Mouse (Mus musculus): ENCODE results near the gene Lpin3. TPM values are rescaled to one million over a fixed set of nuclear protein-coding genes. Genes with fewer than 3 reads are reported as not detected.

Gene Lpin3
- polyA plus RNA-seq, 1 experiment from 2014 or later: 16.5 TPM

GRCm38 (mm10) chr2:160910633-160911032 lies 30.2 kb downstream of the Lpin3 start:
- 71% methylated on average over 5 of the region's 5 CpGs for WGBS
- no peak overlapping the region for H3K4me3 ChIP-seq (ENCODE audit: low read depth, low read length)
- ATAC-seq: no peak
- no peak overlapping the region for H3K9ac ChIP-seq (ENCODE audit: low read depth, low read length)
- no peaks in the 10 kb centered on the region for H3K9me3 ChIP-seq (ENCODE audit: control insufficient read depth)
- H3K4me2 ChIP-seq (replicated peaks; ENCODE audit: low read depth): no peak overlapping the region
- no peak for TF ChIP-seq CTCF (IDR thresholded peaks at IDR 0.05; ENCODE audit: low read depth)
- H3K27ac ChIP-seq (ENCODE audit: low read depth, low read length): no peak overlapping the region
- H3K4me1 ChIP-seq (replicated peaks; ENCODE audit: control insufficient read depth, insufficient read depth, low read length): no peaks in the 10 kb centered on the region
- no peaks in the 10 kb centered on the region; the same call in 1 of the 2 replicates for H3K36me3 ChIP-seq (ENCODE audit: control insufficient read depth, insufficient read depth)
- H3K27me3 ChIP-seq (replicated peaks; ENCODE audit: control insufficient read depth, insufficient read depth, low read length): peaks cover 16% of the 10 kb centered on the region

GRCm38 (mm10) chr2:160911558-160912201 lies 31.2 kb downstream of the Lpin3 start:
- H3K27ac ChIP-seq (ENCODE audit: low read depth, low read length): peak overlapping the region; percentile 41; the same call in 1 of the 2 replicates
- H3K4me1 ChIP-seq (replicated peaks; ENCODE audit: control insufficient read depth, insufficient read depth, low read length): no peaks in the 10 kb centered on the region
- H3K9me3 ChIP-seq (ENCODE audit: control insufficient read depth): no peaks in the 10 kb centered on the region
- peak overlapping the region; percentile 46; the same call in 1 of the 2 replicates for H3K9ac ChIP-seq (ENCODE audit: low read depth, low read length)
- H3K4me3 ChIP-seq (ENCODE audit: low read depth, low read length): peak overlapping the region; percentile 46
- ATAC-seq: no peak; the same call in 1 of the 2 replicates
- peak overlapping the region; percentile 78 for H3K4me2 ChIP-seq (replicated peaks; ENCODE audit: low read depth)
- WGBS: 1% methylated on average over 64 of the region's 64 CpGs
- no peaks in the 10 kb centered on the region for H3K36me3 ChIP-seq (ENCODE audit: control insufficient read depth, insufficient read depth)
- no peak for TF ChIP-seq CTCF (IDR thresholded peaks at IDR 0.05; ENCODE audit: low read depth)
- peaks cover 16% of the 10 kb centered on the region for H3K27me3 ChIP-seq (replicated peaks; ENCODE audit: control insufficient read depth, insufficient read depth, low read length)

GRCm38 (mm10) chr2:160912231-160912671 lies 31.8 kb downstream of the Lpin3 start, which contains the start of gene Emilin3:
TSS of gene Emilin3 (minus strand) at chr2:160912328.
- Histone ChIP-seq H3K27me3 (replicated peaks; ENCODE audit: control insufficient read depth, insufficient read depth, low read length) (peaks cover 16% of the 10 kb centered on the region), H3K9me3 (ENCODE audit: control insufficient read depth) (no peaks in the 10 kb centered on the region), H3K9ac (ENCODE audit: low read depth, low read length) (peak within 1 kb of the TSS; percentile 46; the same call in 1 of the 2 replicates), H3K4me3 (ENCODE audit: low read depth, low read length) (peak within 1 kb of the TSS; percentile 46), H3K36me3 (ENCODE audit: control insufficient read depth, insufficient read depth) (no peaks in the 10 kb centered on the region), H3K4me2 (replicated peaks; ENCODE audit: low read depth) (peak within 1 kb of the TSS; percentile 78), H3K27ac (ENCODE audit: low read depth, low read length) (peak within 1 kb of the TSS; percentile 41; the same call in 1 of the 2 replicates), H3K4me1 (replicated peaks; ENCODE audit: control insufficient read depth, insufficient read depth, low read length) (no peaks in the 10 kb centered on the region)
- TF ChIP-seq CTCF (IDR thresholded peaks at IDR 0.05; ENCODE audit: low read depth): no peak
- ATAC-seq: no peak
- 1% methylated on average over 37 of the region's 46 CpGs for WGBS

GRCm38 (mm10) chr2:160914656-160915055 lies 34.2 kb downstream of the Lpin3 start:
- no peak for ATAC-seq
- Histone ChIP-seq H3K4me3 (ENCODE audit: low read depth, low read length) (no peak overlapping the region), H3K27me3 (replicated peaks; ENCODE audit: control insufficient read depth, insufficient read depth, low read length) (peaks cover 16% of the 10 kb centered on the region), H3K9me3 (ENCODE audit: control insufficient read depth) (no peaks in the 10 kb centered on the region), H3K4me1 (replicated peaks; ENCODE audit: control insufficient read depth, insufficient read depth, low read length) (no peaks in the 10 kb centered on the region), H3K9ac (ENCODE audit: low read depth, low read length) (no peak overlapping the region), H3K36me3 (ENCODE audit: control insufficient read depth, insufficient read depth) (no peaks in the 10 kb centered on the region), H3K27ac (ENCODE audit: low read depth, low read length) (no peak overlapping the region), H3K4me2 (replicated peaks; ENCODE audit: low read depth) (no peak overlapping the region)
- WGBS: 66% methylated on average over 9 of the region's 9 CpGs
- TF ChIP-seq CTCF (IDR thresholded peaks at IDR 0.05; ENCODE audit: low read depth): no peak

- no peak overlapping the region for H3K9ac ChIP-seq (ENCODE audit: low read depth, low read length)
- H3K4me1 ChIP-seq (replicated peaks; ENCODE audit: control insufficient read depth, insufficient read depth, low read length): no peaks in the 10 kb centered on the region
- peaks cover 14% of the 10 kb centered on the region for H3K27me3 ChIP-seq (replicated peaks; ENCODE audit: control insufficient read depth, insufficient read depth, low read length)
- no peak overlapping the region for H3K4me2 ChIP-seq (replicated peaks; ENCODE audit: low read depth)
- no peaks in the 10 kb centered on the region for H3K36me3 ChIP-seq (ENCODE audit: control insufficient read depth, insufficient read depth)
- no peak overlapping the region for H3K4me3 ChIP-seq (ENCODE audit: low read depth, low read length)
- ATAC-seq: no peak
- no peak for TF ChIP-seq CTCF (IDR thresholded peaks at IDR 0.05; ENCODE audit: low read depth)
- no peak overlapping the region for H3K27ac ChIP-seq (ENCODE audit: low read depth, low read length)
- no peaks in the 10 kb centered on the region for H3K9me3 ChIP-seq (ENCODE audit: control insufficient read depth)
- 65% methylated on average over 13 of the region's 13 CpGs for WGBS
Measured at GRCm38 (mm10) chr2:160915821-160916610, 35.5 kb downstream of the Lpin3 start.

- no peaks in the 10 kb centered on the region for H3K4me1 ChIP-seq (replicated peaks; ENCODE audit: control insufficient read depth, insufficient read depth, low read length)
- ATAC-seq: no peak
- WGBS: 85% methylated on average over 8 of the region's 8 CpGs
- H3K27ac ChIP-seq (ENCODE audit: low read depth, low read length): no peak overlapping the region
- TF ChIP-seq CTCF (IDR thresholded peaks at IDR 0.05; ENCODE audit: low read depth): no peak
- H3K4me2 ChIP-seq (replicated peaks; ENCODE audit: low read depth): no peak overlapping the region
- no peaks in the 10 kb centered on the region for H3K9me3 ChIP-seq (ENCODE audit: control insufficient read depth)
- H3K9ac ChIP-seq (ENCODE audit: low read depth, low read length): no peak overlapping the region
- H3K4me3 ChIP-seq (ENCODE audit: low read depth, low read length): no peak overlapping the region
- H3K27me3 ChIP-seq (replicated peaks; ENCODE audit: control insufficient read depth, insufficient read depth, low read length): peaks cover 7% of the 10 kb centered on the region
- H3K36me3 ChIP-seq (ENCODE audit: control insufficient read depth, insufficient read depth): no peaks in the 10 kb centered on the region
Measured at GRCm38 (mm10) chr2:160916714-160917113, 36.2 kb downstream of the Lpin3 start.
